Mouse (Mus musculus): ENCODE data around the gene Gnb3.
"Not testable (repeated sequence)": the region's sequence is repeated elsewhere in the genome, so short reads cannot be mapped to it uniquely, and the experiment has no call there.

Gnb3 gene

DNA sequence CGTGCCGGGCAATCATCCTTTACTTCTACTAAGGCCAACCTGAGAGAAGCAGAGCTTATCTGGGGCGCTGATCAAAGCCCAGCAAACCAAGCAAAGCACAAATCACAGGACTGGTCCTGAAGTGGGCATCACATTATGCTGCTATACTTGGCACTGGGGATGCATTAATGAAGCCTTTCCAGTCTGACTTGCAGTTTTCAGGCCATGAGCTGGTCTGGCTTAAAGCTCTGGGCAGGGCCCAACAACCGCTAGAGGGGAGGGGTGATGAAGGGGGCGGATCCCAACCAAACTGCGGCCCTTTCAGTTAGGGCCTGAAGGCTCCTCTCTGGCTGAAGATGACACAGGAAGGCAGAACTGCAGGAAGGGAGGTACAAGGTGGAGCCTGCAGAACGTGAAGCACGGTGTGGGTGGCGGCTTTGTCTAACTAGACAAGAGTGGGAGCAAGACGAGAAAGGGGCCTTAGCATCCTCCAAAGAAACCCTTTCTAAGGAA is 11.9 kb downstream of the Gnb3 start:
- in situ Hi-C loops (cut with MboI; ENCODE audit: low pct_unique_long_range_greater_than_20kb in 1 of 2, low sequenced_read_pairs in 2 of 2, unreplicated experiment in 1 of 2): no loop called here

DNA sequence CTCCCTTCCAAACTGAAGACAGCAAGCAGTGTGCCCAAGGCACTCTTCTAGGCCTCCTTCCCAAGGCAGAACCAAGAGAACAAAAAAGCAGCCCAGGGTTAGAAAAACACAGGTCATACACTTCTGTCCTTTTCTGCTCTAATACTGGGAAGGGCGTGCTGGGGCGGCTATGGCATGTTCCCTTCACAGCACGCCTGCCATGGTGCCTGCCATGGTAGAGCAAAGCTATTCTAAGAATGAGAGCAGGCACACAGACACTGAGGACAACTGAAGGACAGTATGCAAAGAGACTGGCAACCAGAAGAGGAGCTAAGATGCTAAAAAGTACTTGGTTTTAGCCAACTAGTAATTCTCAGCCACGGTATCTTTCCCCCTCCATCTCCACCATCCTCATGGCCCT is 18.0 kb downstream of the Gnb3 start:
- in situ Hi-C loops (cut with MboI; ENCODE audit: low pct_unique_long_range_greater_than_20kb in 1 of 2, low sequenced_read_pairs in 2 of 2, unreplicated experiment in 1 of 2): no loop called here

DNA sequence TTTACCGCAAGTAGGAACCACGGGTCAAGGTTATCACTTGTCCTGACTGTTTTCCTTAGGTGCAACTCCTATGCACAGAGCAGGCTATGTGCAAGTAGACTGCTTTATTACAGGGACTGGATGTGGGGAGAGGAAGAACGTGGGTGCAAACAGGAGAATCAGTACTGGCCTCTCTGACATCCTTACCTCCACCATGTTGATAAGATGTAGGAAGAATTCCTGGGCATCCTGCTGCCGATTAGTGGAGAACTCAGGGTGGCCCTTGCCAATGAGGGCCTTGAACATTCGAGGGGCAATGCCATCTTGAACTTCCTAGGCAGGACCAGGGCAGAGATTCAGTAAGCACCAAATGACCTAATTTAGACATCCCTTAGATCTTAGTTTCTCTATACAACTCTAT is 19.2 kb downstream of the Gnb3 start:
- in situ Hi-C loops (cut with MboI; ENCODE audit: low pct_unique_long_range_greater_than_20kb in 1 of 2, low sequenced_read_pairs in 2 of 2, unreplicated experiment in 1 of 2): no loop called here

DNA sequence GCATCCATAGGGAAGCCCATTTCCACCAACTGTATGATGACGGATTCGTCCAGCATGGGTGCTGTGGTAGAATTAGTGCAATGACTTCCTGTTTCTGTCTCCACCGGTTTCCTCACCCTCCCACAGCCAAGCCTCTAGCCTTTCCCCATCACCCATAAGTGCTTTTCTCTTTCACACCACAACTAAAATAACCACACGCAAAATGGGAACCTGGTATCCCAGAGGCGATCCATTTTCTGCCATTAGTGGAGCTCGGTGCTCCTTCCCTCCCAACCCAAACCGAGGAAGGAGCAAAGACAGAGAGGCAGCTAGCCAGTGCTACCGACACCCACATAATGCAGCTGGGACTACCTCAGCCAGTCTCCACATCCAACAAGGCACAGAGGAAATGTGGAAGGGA is 22.1 kb downstream of the Gnb3 start:
- in situ Hi-C loops (cut with MboI; ENCODE audit: low pct_unique_long_range_greater_than_20kb in 1 of 2, low sequenced_read_pairs in 2 of 2, unreplicated experiment in 1 of 2): no loop called here

- in situ Hi-C loops (cut with MboI; ENCODE audit: low pct_unique_long_range_greater_than_20kb in 1 of 2, low sequenced_read_pairs in 2 of 2, unreplicated experiment in 1 of 2): no loop called here
Observed at GRCm38 (mm10) chr6:124817563-124817962, 22.5 kb downstream of the Gnb3 start.

GRCm38 (mm10) chr6:124817125-124817524 is 22.9 kb downstream of the Gnb3 start:
- in situ Hi-C loops (cut with MboI; ENCODE audit: low pct_unique_long_range_greater_than_20kb in 1 of 2, low sequenced_read_pairs in 2 of 2, unreplicated experiment in 1 of 2): no loop called here

GRCm38 (mm10) chr6:124816611-124817010 is 23.5 kb downstream of the Gnb3 start:
- in situ Hi-C loops (cut with MboI; ENCODE audit: low pct_unique_long_range_greater_than_20kb in 1 of 2, low sequenced_read_pairs in 2 of 2, unreplicated experiment in 1 of 2): no loop called here

DNA sequence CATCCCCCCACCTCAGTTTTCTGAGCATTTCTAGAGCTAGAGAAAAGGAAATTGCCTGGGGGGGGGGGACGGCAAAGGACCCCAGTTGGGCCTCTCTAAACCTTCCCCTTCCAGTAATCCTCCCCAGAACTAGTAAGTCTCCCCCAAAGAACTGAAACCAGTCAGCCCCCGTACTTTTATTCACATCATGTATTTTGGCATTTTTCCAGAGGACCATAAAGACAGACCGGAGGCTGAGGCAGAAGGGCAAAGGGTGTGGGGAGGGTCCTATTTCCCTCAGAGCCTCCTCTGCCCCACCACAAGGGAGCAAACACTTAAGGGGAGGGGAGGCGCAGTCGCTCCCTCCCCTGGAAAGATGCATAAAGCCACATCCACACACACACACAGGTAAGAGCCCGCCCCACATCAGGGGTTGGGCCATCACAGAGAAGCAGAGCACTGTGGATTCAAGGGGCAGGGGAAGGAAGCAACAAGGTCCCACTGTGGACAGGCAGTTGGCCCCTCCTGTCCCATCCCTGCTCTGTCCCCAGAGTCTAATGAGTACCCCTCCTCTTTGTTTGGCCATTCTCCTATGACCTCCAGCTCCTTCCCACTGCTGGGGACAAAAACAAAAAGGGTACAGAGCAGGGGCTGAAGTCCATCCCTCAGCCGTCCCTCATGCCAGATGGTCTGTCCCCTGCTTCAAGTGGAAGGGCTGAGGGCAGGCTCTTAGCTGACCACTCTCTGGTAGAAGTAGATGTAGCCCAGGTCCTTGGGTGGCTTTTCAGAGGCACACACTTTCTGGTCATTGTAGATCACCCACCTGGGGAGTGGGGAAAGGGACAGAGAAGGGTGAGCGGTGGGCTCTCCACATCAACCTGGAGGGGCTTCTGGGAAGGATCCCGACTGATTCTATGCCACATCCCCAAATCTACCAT is 25.0 kb downstream of the Gnb3 start:
- in situ Hi-C loops (cut with MboI; ENCODE audit: low pct_unique_long_range_greater_than_20kb in 1 of 2, low sequenced_read_pairs in 2 of 2, unreplicated experiment in 1 of 2): no loop called here

GRCm38 (mm10) chr6:124814448-124814847 is 25.6 kb downstream of the Gnb3 start:
- in situ Hi-C loops (cut with MboI; ENCODE audit: low pct_unique_long_range_greater_than_20kb in 1 of 2, low sequenced_read_pairs in 2 of 2, unreplicated experiment in 1 of 2): no loop called here

DNA sequence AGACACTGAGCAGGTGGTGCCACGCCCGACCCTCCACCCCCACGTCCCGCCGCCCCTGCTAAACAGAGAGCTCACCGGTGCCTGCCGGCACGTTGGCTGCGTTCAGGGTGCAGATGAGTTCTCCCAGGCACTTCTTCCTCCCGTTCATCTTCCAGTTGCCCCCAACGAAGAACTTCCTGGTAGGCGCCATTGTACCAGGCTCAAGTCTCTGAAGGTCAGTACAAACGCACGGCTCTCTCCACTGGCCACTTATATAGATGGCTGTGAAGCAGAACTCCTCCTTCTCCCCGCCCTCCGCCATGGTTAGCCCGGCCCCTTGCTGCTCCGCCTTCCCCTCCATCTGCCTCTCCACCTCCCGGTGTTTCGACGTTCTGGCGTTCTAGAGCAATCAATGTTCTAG is 26.1 kb downstream of the Gnb3 start, which contains the start of gene Tpi1:
Gene Tpi1, minus strand, starts transcription at position 364 of the 400 bp plus-strand sequence.
- in situ Hi-C loops (cut with MboI; ENCODE audit: low pct_unique_long_range_greater_than_20kb in 1 of 2, low sequenced_read_pairs in 2 of 2, unreplicated experiment in 1 of 2): no loop called here

GRCm38 (mm10) chr6:124813496-124813895 is 26.6 kb downstream of the Gnb3 start:
- in situ Hi-C loops (cut with MboI; ENCODE audit: low pct_unique_long_range_greater_than_20kb in 1 of 2, low sequenced_read_pairs in 2 of 2, unreplicated experiment in 1 of 2): no loop called here

- in situ Hi-C loops (cut with MboI; ENCODE audit: low pct_unique_long_range_greater_than_20kb in 1 of 2, low sequenced_read_pairs in 2 of 2, unreplicated experiment in 1 of 2): no loop called here
Observed at GRCm38 (mm10) chr6:124812848-124813247, 27.2 kb downstream of the Gnb3 start.

GRCm38 (mm10) chr6:124811701-124812560 is 28.1 kb downstream of the Gnb3 start:
- in situ Hi-C loops (cut with MboI; ENCODE audit: low pct_unique_long_range_greater_than_20kb in 1 of 2, low sequenced_read_pairs in 2 of 2, unreplicated experiment in 1 of 2): no loop called here

DNA sequence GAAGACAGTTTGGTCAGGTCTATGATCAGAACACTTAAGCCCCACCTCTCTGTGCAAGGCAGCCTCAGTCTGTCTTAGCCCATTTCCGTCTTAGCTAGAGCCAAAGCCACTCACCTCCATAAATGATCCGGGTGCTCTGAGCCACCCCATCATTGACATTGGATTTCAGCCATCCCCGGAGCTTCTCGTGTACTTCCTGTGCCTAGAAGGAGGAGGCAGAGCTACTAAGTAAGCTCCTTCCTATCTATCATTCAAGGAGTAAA is 28.7 kb downstream of the Gnb3 start:
- in situ Hi-C loops (cut with MboI; ENCODE audit: low pct_unique_long_range_greater_than_20kb in 1 of 2, low sequenced_read_pairs in 2 of 2, unreplicated experiment in 1 of 2): no loop called here

DNA sequence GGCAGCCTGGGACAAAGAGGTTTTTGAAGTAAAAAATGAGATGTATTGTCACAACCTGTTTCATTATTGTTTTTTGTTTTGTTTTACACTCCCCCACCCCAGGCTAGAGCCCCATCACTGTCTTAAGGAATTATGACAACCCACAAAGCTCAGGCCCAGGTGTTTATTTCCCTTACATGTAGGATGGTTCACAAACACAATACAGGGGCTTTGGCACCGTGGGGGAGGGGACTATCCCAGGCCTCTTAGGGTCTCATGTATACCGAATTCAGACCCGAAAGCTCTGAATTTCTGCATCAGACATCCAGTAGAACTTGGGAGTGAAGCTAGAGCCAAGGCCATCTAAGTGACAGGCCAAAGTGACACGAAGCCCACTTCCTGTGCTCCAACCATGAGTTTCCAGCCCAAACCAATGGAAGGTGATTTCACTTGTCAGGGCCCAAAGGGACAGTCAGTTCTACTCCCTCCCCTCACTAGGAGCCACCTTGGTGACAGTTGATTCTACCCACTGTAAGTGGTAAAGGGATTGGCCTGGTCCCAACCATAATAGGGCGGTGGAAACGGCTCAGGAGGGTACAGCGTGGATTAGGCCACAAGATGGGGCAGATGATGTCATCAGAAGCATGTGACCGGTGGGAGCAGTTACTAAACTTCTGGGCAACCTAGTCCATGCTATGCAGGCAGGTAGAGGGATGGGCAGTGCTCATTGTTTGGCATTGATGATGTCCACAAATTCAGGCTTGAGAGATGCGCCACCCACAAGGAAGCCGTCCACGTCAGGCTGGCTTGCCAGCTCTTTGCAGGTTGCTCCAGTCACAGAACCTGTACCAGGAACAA is 29.3 kb downstream of the Gnb3 start:
- in situ Hi-C loops (cut with MboI; ENCODE audit: low pct_unique_long_range_greater_than_20kb in 1 of 2, low sequenced_read_pairs in 2 of 2, unreplicated experiment in 1 of 2): not testable (repeated sequence)

DNA sequence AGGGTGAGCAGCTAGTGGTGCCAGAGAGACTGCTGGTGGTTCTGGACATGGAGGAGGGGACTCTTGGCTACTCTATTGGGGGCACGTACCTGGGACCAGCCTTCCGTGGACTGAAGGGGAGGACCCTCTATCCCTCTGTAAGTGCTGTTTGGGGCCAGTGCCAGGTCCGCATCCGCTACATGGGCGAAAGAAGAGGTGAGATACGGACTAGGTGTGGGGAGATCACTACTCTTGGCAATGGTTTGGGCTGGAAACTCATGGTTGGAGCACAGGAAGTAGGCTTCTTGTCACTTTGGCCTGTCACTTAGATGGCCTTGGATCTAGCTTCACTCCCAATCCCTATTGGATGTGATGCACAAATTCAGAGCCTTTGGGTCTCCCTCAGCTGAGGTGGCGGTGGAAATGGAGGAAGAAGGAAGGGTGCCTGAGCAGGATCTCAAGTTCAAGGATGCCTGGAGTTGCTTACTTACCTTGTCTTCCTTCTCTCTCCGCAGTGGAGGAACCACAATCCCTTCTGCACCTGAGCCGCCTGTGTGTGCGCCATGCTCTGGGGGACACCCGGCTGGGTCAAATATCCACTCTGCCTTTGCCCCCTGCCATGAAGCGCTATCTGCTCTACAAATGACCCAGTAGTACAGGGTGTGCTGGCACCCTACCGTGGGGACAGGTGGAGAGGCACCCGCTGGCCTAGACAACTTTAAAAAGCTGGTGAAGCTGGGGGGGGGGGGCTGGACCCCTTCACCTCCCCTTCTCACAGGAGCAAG is 30.1 kb downstream of the Gnb3 start:
- in situ Hi-C loops (cut with MboI; ENCODE audit: low pct_unique_long_range_greater_than_20kb in 1 of 2, low sequenced_read_pairs in 2 of 2, unreplicated experiment in 1 of 2): no loop called here

DNA sequence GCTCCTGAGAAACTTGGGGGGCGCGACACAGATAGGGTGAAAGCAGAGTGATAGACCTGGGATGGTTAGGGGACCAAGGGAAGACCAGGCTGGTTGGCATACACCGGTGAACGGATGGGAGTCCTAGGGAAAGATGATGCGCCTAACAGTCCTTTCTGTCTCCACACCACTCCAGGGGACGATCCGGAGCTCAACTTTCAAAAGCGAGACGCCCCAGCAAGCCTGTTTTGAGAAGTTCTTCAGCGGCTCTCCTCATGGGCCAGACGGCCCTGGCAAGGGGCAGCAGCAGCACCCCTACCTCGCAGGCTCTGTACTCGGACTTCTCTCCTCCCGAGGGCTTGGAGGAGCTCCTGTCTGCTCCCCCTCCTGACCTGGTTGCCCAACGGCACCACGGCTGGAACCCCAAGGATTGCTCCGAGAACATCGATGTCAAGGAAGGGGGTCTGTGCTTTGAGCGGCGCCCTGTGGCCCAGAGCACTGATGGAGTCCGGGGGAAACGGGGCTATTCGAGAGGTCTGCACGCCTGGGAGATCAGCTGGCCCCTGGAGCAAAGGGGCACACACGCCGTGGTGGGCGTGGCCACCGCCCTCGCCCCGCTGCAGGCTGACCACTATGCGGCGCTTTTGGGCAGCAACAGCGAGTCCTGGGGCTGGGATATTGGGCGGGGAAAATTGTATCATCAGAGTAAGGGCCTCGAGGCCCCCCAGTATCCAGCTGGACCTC is 30.9 kb downstream of the Gnb3 start:
- in situ Hi-C loops (cut with MboI; ENCODE audit: low pct_unique_long_range_greater_than_20kb in 1 of 2, low sequenced_read_pairs in 2 of 2, unreplicated experiment in 1 of 2): no loop called here
